Mouse (Mus musculus) granulocyte monocyte progenitor cell, adult 5-6 weeks (primary cell): ENCODE measurements at regions not wholly inside any gene's neighbourhood (a gene's known extent, or its start where the extent isn't known, plus 50 kb on each side); places are given as distances from the start of the nearest gene placed in this dataset.

Source experiments
- ATAC-seq: replicated peaks from 2 replicates; pipeline ENCODE4 v1.8.0; 2016; ENCODE audit warnings: mild to moderate bottlenecking, moderate TSS enrichment, inconsistent platforms; ENCODE audit not compliant: poor library complexity, severe bottlenecking

- peak; percentile 26 for ATAC-seq
These were observed 53.4 kb upstream of the Jun start for GRCm38 (mm10) chr4:95105424-95105823.

DNA sequence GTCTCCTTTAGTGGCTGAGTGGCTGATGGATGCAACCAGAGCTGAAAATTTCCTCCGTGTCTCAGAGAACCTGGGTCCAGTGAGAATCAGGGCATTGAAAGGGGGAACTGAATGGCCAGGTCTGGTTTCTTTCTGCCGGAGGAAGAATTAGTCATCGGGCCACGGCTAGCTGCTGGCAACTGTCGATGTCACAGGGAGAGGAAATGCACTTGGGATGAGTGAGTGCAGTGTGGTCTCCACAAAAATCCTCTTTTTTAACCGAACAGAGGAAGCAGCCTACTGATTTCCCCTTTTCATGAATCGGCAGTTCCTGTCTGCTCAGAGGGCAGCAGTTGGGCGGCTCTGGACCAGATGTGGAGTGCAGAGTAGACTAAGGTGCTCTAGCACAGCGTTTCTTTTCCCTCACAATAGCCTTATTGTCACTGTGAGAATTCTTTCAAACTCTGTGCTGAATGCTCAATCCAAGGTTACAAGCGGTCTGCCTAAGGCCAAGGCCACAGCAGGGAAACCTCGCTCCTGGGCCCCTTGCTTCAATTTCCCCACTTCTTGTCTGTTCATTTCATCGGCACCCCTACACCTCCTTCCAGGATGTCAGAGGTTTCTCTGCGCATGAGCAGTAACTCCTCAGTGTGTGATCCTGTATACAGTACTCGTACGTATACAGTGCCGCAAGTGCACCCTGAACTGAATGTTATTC, 54.1 kb upstream of the Jun start:
- ATAC-seq, result peak; percentile 92

DNA sequence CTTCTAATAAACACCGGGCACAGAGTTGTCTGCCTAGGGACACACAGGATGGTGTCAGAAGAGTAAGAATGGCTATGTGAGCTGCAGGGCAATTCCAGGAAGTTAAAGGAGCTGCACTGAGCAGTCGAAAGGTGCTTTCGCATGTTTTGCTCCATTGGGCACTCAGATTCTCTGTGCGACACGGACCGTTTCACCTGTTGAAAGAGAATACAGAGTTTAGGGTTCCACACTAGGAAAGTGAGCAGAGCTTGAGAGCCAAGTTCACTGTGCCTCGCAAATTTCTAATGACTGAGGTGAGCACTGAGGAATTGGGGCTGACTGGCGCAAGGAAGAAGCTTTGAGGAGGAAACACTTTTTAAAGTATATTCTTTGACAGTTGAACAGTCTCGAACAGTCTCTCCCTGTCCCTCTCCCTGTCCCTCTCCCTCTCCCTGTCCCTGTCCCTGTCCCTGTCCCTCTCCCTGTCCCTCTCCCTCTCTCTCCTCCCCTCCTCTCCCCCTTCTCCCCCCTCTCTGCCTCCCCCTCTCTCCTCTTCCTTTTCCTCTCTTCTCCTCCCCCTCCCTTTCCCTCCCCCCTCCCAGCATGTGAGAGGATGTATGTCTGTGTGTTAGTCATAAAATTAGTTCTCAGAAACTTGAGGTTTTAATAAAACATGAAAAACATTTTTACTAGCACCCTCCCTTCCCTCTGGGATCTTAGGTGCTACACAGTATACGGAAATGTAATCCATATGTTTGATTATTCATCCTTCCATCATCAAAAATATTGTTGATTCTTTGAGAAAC, 55.1 kb upstream of the Jun start:
- ATAC-seq, result no peak

GRCm38 (mm10) chr4:95108811-95109210, 56.8 kb upstream of the Jun start:
- ATAC-seq, result no peak

DNA sequence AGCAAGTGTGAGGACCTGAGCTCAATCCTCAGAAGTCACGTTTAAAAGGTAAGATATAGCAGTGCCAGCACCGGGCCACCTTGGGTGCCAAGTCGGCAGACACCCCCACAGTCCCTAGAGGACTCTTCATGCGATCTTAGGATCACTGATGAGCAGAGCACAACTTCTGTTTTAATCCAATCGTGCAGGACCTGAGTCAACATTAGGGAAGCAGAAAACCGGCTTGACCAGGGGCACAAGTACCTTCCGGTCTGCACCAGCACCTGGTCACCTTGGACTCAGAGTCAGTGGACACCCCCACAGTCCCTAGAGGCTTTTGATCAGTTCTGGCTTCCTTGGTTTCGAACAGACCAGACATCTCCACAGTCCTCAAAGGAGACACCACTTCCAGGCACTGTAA, 58.8 kb upstream of the Jun start:
- no peak for ATAC-seq

GRCm38 (mm10) chr4:95117158-95117681, 65.2 kb upstream of the Jun start:
- ATAC-seq, result peak; percentile 69

DNA sequence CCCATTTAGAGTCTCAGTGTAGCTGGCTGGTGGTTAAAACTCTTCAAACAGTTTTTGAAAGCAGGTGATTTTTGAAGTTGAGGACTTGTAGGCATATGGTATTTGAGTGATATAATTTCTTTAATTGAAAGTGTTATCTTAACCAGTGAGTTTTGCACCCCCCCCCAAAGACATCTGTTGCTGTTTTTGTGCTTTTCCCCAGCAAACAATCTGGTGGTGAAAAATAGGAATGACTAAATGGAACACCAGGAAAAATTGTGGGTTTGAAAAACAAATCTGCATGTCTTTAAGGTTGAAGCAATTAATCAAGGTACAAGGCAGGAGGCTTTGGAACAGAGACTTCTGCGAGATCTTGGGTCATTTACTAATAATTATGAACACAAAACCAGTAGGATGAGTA, 68.9 kb upstream of the Jun start:
- ATAC-seq, result no peak

DNA sequence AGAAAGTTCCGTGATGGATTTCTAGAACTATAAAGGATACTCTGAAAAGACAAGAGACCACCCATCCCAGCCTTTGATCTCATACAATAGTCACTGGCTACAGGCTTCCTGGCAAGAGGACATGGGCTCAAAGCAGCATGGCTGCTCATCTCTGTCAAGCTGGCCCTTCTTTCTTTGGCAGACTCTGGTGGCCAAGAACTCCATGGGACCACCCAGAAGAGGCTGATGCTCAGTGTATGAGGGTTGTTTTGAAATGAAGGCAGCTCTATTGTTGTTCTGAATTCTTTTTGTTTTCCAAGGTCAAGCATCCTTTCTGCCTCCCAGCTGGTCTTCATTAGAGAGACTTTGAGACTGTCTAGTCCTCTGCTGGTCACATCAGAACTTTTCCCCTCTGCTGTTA, 73.3 kb upstream of the Jun start:
- no peak for ATAC-seq

- ATAC-seq, result no peak
These were observed 75.9 kb upstream of the Jun start for GRCm38 (mm10) chr4:95127970-95128369.

- ATAC-seq, result no peak
These were observed 81.8 kb upstream of the Jun start for GRCm38 (mm10) chr4:95133815-95134214.

DNA sequence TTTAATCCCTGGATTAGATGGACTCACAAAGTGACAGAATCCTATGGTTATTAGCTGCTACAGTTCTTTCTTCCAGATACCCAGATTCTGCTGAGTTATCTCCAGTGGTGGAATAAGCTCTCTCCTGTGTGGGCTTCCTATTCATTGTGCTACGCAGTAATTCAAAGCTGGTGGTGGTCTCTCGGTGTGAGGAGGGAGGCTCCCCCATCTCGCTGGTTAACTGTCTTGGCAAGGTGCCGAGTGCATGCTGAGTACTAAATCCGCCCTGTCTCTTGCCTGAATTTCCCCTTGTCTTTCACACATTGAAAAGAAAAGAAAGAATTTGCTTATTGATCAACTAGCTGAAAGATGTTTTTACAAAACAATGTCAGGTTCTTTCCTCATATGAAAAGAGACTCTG, 82.6 kb upstream of the Jun start:
- no peak for ATAC-seq

DNA sequence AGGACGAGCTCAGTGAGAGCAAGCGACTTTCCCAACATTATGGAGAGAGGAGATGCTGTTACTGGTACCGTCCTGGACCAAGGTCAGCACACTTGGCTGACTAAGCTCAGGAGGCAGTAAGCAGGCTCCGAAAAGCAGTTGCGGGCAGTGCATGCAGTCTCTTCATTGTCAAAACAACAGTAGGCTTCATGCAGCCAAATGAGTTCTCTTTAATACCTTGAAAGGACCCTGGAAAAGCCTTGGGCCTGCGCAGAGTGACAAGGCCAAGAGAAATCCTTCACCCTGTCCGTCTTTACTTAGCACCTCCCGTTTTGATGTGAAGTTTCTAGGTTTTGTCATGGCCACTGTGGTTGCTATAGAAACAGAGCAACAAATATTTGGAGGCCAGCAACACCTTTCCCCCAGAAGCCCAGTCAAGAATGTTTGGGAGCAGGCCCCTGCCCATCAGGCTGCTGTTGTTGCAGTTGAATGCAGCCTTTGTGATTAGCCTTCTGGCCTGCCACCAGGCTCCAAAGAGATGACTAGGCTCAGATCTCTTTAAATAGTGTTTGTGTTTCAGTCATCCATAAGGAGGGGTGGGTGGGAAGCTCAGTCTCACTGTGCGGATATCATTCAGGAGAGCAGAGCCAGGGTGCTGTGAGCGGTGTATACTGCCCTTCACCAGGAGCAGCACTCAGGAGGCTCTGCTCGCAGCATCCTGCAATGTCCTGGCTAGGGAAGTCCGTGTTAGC, 85.6 kb upstream of the Jun start:
- ATAC-seq, result no peak

DNA sequence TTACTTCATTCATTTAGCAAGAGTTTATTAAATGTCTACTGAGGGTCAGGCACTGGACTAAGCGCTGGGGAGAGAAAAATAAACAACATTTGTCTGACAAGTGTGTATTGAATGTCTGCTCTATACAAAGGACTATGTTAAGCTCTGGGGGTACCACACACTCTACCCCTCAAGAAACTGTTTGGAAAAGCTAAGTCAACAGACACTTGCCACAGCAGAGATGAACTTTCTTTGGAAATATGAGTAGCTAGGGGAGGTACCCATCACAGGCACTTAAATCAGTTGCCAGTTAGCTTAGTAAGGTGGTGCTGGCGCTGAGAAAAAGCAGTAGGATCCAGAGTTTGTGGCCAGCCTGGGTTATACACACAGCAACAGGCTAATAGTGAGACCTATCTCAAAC, 86.7 kb upstream of the Jun start:
- ATAC-seq, result no peak

- peak; percentile 42 for ATAC-seq
These were observed 89.2 kb upstream of the Jun start for GRCm38 (mm10) chr4:95141253-95141652.

DNA sequence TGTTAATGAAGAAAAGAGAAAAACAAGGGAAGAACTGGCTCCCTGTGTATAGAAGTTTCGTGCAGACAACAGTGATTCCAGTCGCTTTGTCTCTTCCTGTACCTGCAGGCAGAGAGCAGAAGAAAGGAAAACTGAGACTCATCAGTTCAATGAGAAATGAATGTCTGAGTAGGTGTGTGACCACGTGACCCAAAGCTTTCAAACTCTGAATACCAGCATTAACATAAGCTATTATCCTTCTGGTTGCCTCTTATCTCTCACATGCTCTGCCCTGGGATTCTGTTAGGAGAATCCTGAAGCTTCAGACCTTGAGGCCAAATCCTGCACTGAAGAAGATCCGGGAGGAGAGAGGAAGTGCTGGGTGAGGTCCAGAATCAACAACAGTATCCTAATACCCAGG, 91.1 kb upstream of the Jun start:
- ATAC-seq, result no peak

- no peak for ATAC-seq
These were observed 91.6 kb upstream of the Jun start for GRCm38 (mm10) chr4:95143668-95144067.

- no peak for ATAC-seq
These were observed 92.4 kb upstream of the Jun start for GRCm38 (mm10) chr4:95144440-95144839.

DNA sequence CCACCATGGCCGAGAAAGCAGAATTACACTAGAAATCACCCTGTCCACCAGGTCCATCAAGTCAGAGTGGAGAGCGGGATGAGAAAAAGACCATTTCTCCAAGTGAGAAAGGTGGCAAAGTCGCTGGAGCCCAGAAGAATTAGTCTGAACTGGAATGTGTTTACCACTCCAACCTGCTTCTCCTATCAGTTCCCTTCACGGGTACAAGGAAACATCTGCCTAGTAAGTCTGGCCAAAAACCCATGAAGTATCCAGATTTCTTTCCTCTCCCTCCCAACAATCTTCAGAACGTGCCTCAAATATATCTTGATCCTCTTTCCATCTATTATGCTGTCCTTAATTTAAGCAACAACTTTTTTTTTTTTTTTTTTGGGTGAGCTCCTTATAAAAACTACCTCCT, 94.2 kb upstream of the Jun start:
- ATAC-seq, result no peak

GRCm38 (mm10) chr4:95148665-95149064, 96.6 kb upstream of the Jun start:
- ATAC-seq, result peak; percentile 59

GRCm38 (mm10) chr4:95151678-95152077, 99.7 kb upstream of the Jun start:
- no peak for ATAC-seq
